Comparison of ENCODE assay signal across 8 mouse cellular contexts in genomic region chr11:102283922-102284321, GRCm38 (mm10). TPM values are rescaled to one million over a fixed set of nuclear protein-coding genes. Genes with fewer than 3 reads are reported as not detected.
DNase-seq lines count a peak whose midpoint lies in the region; ATAC-seq lines count a peak whose summit lies in the region.

No protein-coding gene starts in this region.

- DNase-seq in CD4-positive, CD25-positive, alpha-beta regulatory T cell, adult 2 months (ENCODE audit: low read depth, low spot score), result peak; percentile 44
- no peak for DNase-seq in lung, postnatal 14 days
- DNase-seq in splenic B cell, adult 2 months (ENCODE audit: low read depth, low spot score), result peak; percentile 39
- no peak for DNase-seq in MN1 (ENCODE audit: low spot score)
- no peak for DNase-seq in urinary bladder, postnatal 4 days (ENCODE audit: low spot score in 2 of 2)

- ATAC-seq in CD4-positive, CD25-positive, alpha-beta regulatory T cell, adult 4 months, result no peak
- no peak for ATAC-seq in lung, embryonic 16.5 days (ENCODE audit: low read depth)
- ATAC-seq in limb, embryonic 12.5 days (ENCODE audit: insufficient number of reproducible peaks, insufficient read depth, low FRiP score, low TSS enrichment, low read depth), result no peak

- peaks cover 4% of the 10 kb centered on the region for H3K36me3 ChIP-seq in lung, embryonic 16.5 days (ENCODE audit: control insufficient read depth, insufficient read depth, low read length)
- H3K36me3 ChIP-seq in limb, embryonic 12.5 days, result peaks cover 18% of the 10 kb centered on the region
- no peaks in the 10 kb centered on the region for H3K36me3 ChIP-seq in splenic B cell, adult 2 months (ENCODE audit: control insufficient read depth, insufficient read depth, low read length, poor library complexity, severe bottlenecking)

- no peaks in the 10 kb centered on the region for H3K9me3 ChIP-seq in lung, embryonic 16.5 days (ENCODE audit: control insufficient read depth, low read length)
- no peaks in the 10 kb centered on the region for H3K9me3 ChIP-seq in limb, embryonic 12.5 days

- peak overlapping the region; percentile 61 for H3K9ac ChIP-seq in lung, embryonic 16.5 days (ENCODE audit: low read length)
- H3K9ac ChIP-seq in limb, embryonic 12.5 days (replicated peaks), result no peak overlapping the region

- H3K27me3 ChIP-seq in lung, embryonic 16.5 days (ENCODE audit: control insufficient read depth, insufficient read depth, low read depth, low read length), result no peaks in the 10 kb centered on the region
- no peaks in the 10 kb centered on the region for H3K27me3 ChIP-seq in limb, embryonic 12.5 days
- no peaks in the 10 kb centered on the region for H3K27me3 ChIP-seq in splenic B cell, adult 2 months (ENCODE audit: control insufficient read depth, insufficient read depth, low read length, poor library complexity, severe bottlenecking)

- peaks cover 12% of the 10 kb centered on the region for H3K4me1 ChIP-seq in lung, embryonic 16.5 days (replicated peaks; ENCODE audit: control insufficient read depth, insufficient read depth, low read length)
- peaks cover 13% of the 10 kb centered on the region for H3K4me1 ChIP-seq in limb, embryonic 12.5 days (replicated peaks)

- peak overlapping the region; percentile 67 for H3K27ac ChIP-seq in lung, embryonic 16.5 days (ENCODE audit: low read length)
- peak overlapping the region; percentile 66 for H3K27ac ChIP-seq in limb, embryonic 12.5 days

- WGBS in lung, embryonic 16.5 days, result 79% methylated on average over 6 of the region's 6 CpGs
- 86% methylated on average over 6 of the region's 6 CpGs for WGBS in limb, embryonic 12.5 days

- H3K4me3 ChIP-seq in lung, embryonic 16.5 days (ENCODE audit: low read length), result peak overlapping the region; percentile 71
- peak overlapping the region; percentile 75; the same call in 1 of the 2 replicates for H3K4me3 ChIP-seq in limb, embryonic 12.5 days (replicated peaks)

- H3K4me2 ChIP-seq in lung, embryonic 16.5 days (ENCODE audit: low read depth, low read length), result peak overlapping the region; percentile 61
- peak overlapping the region; percentile 67 for H3K4me2 ChIP-seq in limb, embryonic 12.5 days

RNA-seq across cellular contexts. Expression of gene Tmub2, which starts 0.8 kb away (rescaled TPM):
- polyA plus RNA-seq in CD4-positive, CD25-positive, alpha-beta regulatory T cell, adult 4 months (2017; shearing (Covaris generic)), result 10 to 100 TPM; 64.7 to 80.5 TPM
- 52.8 and 60.2 TPM in 2 replicates for polyA plus RNA-seq in lung, embryonic 16.5 days (2015; fragmentation: Nextera tagmentation; extraction: Ambion mirVana)
- polyA plus RNA-seq in limb, embryonic 12.5 days (2016; fragmentation: Nextera tagmentation; extraction: Ambion mirVana), result 47.4 and 48.9 TPM in 2 replicates

RNA-seq across cellular contexts. Expression of gene Atxn7l3, which starts 12.5 kb away (rescaled TPM):
- 1 to 10 TPM; 7.2 to 7.3 TPM for polyA plus RNA-seq in CD4-positive, CD25-positive, alpha-beta regulatory T cell, adult 4 months (2017; shearing (Covaris generic))
- polyA plus RNA-seq in lung, embryonic 16.5 days (2015; fragmentation: Nextera tagmentation; extraction: Ambion mirVana), result 11.1 and 11.6 TPM in 2 replicates
- 22.3 and 22.9 TPM in 2 replicates for polyA plus RNA-seq in limb, embryonic 12.5 days (2016; fragmentation: Nextera tagmentation; extraction: Ambion mirVana)

RNA-seq across cellular contexts. Expression of gene Asb16, which starts 15.4 kb away (rescaled TPM):
- not detected for polyA plus RNA-seq in CD4-positive, CD25-positive, alpha-beta regulatory T cell, adult 4 months (2017; shearing (Covaris generic))
- 0.05 and 0.08 TPM in 2 replicates for polyA plus RNA-seq in lung, embryonic 16.5 days (2015; fragmentation: Nextera tagmentation; extraction: Ambion mirVana)
- 0.16 and 0.19 TPM in 2 replicates for polyA plus RNA-seq in limb, embryonic 12.5 days (2016; fragmentation: Nextera tagmentation; extraction: Ambion mirVana)

RNA-seq across cellular contexts. Expression of gene BC030867, which starts 35.2 kb away (rescaled TPM):
- 1 to 10 TPM in 1 of 2 experiments, under 1 TPM in 1; 0.40 to 1.8 TPM for polyA plus RNA-seq in CD4-positive, CD25-positive, alpha-beta regulatory T cell, adult 4 months (2017; shearing (Covaris generic))
- polyA plus RNA-seq in lung, embryonic 16.5 days (2015; fragmentation: Nextera tagmentation; extraction: Ambion mirVana), result 18.7 and 19.4 TPM in 2 replicates
- 21.7 and 23.5 TPM in 2 replicates for polyA plus RNA-seq in limb, embryonic 12.5 days (2016; fragmentation: Nextera tagmentation; extraction: Ambion mirVana)

RNA-seq across cellular contexts. Expression of gene Ubtf, which starts 35.6 kb away (rescaled TPM):
- polyA plus RNA-seq in CD4-positive, CD25-positive, alpha-beta regulatory T cell, adult 4 months (2017; shearing (Covaris generic)), result 10 to 100 TPM; 46.1 to 51.1 TPM
- 69.6 and 73.0 TPM in 2 replicates for polyA plus RNA-seq in lung, embryonic 16.5 days (2015; fragmentation: Nextera tagmentation; extraction: Ambion mirVana)
- 101 TPM in 2 replicates for polyA plus RNA-seq in limb, embryonic 12.5 days (2016; fragmentation: Nextera tagmentation; extraction: Ambion mirVana)

Comparison
In these comparisons a context has a peak if more than half of its experiments do, and no peak if none do; other contexts are left out.
1. DNase-seq: peak in CD4-positive, CD25-positive, alpha-beta regulatory T cell, adult 2 months (single experiment) and splenic B cell, adult 2 months (single experiment); none in lung, postnatal 14 days (single experiment), MN1 (single experiment) and urinary bladder, postnatal 4 days (0 of 2).